Mouse (Mus musculus) ES-Bruce4 (cell line): ENCODE data around the gene Hoxd10. TPM values are rescaled to one million over a fixed set of nuclear protein-coding genes. Genes with fewer than 3 reads are reported as not detected.

Source experiments
- H3K27ac ChIP-seq: 2 replicates; pipeline ENCODE4 v1.5.1; 2012; ENCODE audit warnings: low read length, inconsistent platforms; ENCODE audit not compliant: insufficient read depth
- H3K27me3 ChIP-seq: 2 replicates; pipeline ENCODE4 v1.6.1; 2012; ENCODE audit warnings: mild to moderate bottlenecking, low read length, inconsistent platforms; ENCODE audit not compliant: control insufficient read depth, poor library complexity, insufficient read depth, severe bottlenecking
- H3K36me3 ChIP-seq: 2 replicates; pipeline ENCODE4 v1.6.1; 2012; ENCODE audit warnings: inconsistent platforms, mild to moderate bottlenecking, low read length, moderate library complexity; ENCODE audit not compliant: control insufficient read depth, poor library complexity, insufficient read depth, severe bottlenecking
- H3K4me1 ChIP-seq: one replicate; pipeline ENCODE4 v1.8.1; 2011; ENCODE audit warnings: low read length; ENCODE audit not compliant: control insufficient read depth, insufficient read depth
- H3K4me3 ChIP-seq: 2 replicates; pipeline ENCODE4 v1.5.1; 2011; ENCODE audit warnings: low read depth, mild to moderate bottlenecking, low read length
- H3K9ac ChIP-seq: 2 replicates; pipeline ENCODE4 v1.6.1; 2012; ENCODE audit warnings: low read depth, mild to moderate bottlenecking, inconsistent platforms; ENCODE audit not compliant: poor library complexity, severe bottlenecking
- H3K9me3 ChIP-seq: replicated peaks from 2 replicates; pipeline ENCODE4 v1.6.1; 2012; ENCODE audit warnings: mild to moderate bottlenecking, low read length, inconsistent platforms; ENCODE audit not compliant: control insufficient read depth, poor library complexity, insufficient read depth, severe bottlenecking
- CTCF ChIP-seq: IDR thresholded peaks from one replicate; pipeline ENCODE4 v1.8.1; 2011; ENCODE audit warnings: low read depth, low read length
- EP300 ChIP-seq: IDR thresholded peaks from 2 replicates; pipeline ENCODE4 v1.6.1; 2011; ENCODE audit warnings: low read depth, low read length; ENCODE audit not compliant: insufficient read depth
- POLR2A ChIP-seq: IDR thresholded peaks from one replicate; pipeline ENCODE4 v1.8.1; 2011; ENCODE audit warnings: low read length; ENCODE audit not compliant: insufficient read depth
- polyA plus RNA-seq: library from polyadenylated mRNA; stranded (reverse); fragments of >200 nt; gene quantifications from 2 replicates; pipeline ENCODE4 v1.2.4, GENCODE M21; 2011; ENCODE audit warnings: low read depth; ENCODE audit not compliant: missing spikeins, insufficient read depth, insufficient read length

The Hoxd10 gene
- polyA plus RNA-seq, 1 experiment: not detected

DNA sequence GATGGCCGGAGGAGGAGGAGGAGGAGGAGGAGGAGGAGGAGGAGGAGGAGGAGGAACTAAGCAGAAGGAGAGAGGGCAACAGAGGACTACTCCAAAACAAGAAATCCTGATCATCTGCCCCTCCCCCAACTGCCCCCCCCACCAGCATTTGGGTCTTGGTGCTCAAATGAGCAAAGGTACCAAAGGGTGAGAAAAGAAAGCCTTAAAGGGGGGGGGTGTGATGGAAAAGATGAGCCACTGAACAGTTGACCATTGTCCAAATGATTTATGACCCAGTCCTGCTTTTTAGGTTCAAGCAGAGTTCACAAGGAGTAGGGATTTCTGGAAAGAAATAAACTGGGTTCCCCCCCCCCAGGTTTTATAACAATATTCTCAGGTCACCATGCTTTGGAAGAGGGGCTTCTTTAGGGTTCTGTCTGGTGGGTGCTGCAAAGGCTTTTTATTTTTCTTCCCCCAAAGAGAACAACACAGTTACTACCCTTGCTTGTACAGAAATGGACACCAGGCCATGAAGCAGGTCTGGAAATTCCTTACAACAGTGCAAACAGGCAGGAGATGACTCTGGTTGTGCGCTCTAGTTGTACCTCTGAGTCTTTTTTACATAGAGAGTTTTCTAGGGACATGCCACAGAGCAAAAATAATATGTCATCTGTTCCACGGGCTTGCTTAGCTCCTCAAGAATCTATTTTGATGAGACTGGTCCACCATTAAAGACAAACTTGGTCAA, 49.7 kb downstream of the Hoxd10 start:
- Histone ChIP-seq H3K4me3 (no peak overlapping the region), H3K9ac (no peak overlapping the region), H3K4me1 (no peaks in the 10 kb centered on the region), H3K9me3 (no peaks in the 10 kb centered on the region), H3K36me3 (no peaks in the 10 kb centered on the region), H3K27ac (no peak overlapping the region), H3K27me3 (peaks cover 47% of the 10 kb centered on the region)
- TF ChIP-seq POLR2A (no peak), EP300 (no peak), CTCF (no peak)

GRCm38 (mm10) chr2:74741979-74742277, 50.2 kb downstream of the Hoxd10 start:
- H3K4me1 ChIP-seq: no peaks in the 10 kb centered on the region
- H3K36me3 ChIP-seq: no peaks in the 10 kb centered on the region
- no peak overlapping the region for H3K9ac ChIP-seq
- no peak overlapping the region for H3K27ac ChIP-seq
- no peak overlapping the region for H3K4me3 ChIP-seq
- no peaks in the 10 kb centered on the region for H3K9me3 ChIP-seq
- TF ChIP-seq POLR2A: no peak
- H3K27me3 ChIP-seq: peaks cover 44% of the 10 kb centered on the region

Other genes with a start within 250 kb of the Hoxd10 start
- 38.9 and 41.4 TPM in 2 replicates for gene Lnpk, start 112.5 kb upstream of the Hoxd10 start, polyA plus RNA-seq
- gene Evx2, start 32.4 kb upstream of the Hoxd10 start, polyA plus RNA-seq: not detected in 2 replicates
- not detected in 2 replicates for gene Hoxd13, start 23.6 kb upstream of the Hoxd10 start, polyA plus RNA-seq
- gene Hoxd12, start 16.9 kb upstream of the Hoxd10 start, polyA plus RNA-seq: not detected in 2 replicates
- not detected in 2 replicates for gene Hoxd11, start 12.4 kb upstream of the Hoxd10 start, polyA plus RNA-seq
- gene Hoxd9, start 5.8 kb downstream of the Hoxd10 start, polyA plus RNA-seq: 0.52 and 0.75 TPM in 2 replicates
- gene Hoxd8, start 12.7 kb downstream of the Hoxd10 start, polyA plus RNA-seq: 0.76 and 2.1 TPM in 2 replicates
- gene Hoxd3, start 20.0 kb downstream of the Hoxd10 start, polyA plus RNA-seq: not detected in 2 replicates
- 0.40 TPM in 1 of 2 replicates, not detected in the other for gene Hoxd4, start 20.0 kb downstream of the Hoxd10 start, polyA plus RNA-seq
- gene Gm28230, start 34.8 kb downstream of the Hoxd10 start, polyA plus RNA-seq: not detected in 2 replicates
- not detected in 2 replicates for gene Hoxd1, start 71.1 kb downstream of the Hoxd10 start, polyA plus RNA-seq
- gene Mtx2, start 133.9 kb downstream of the Hoxd10 start, polyA plus RNA-seq: 53.8 and 58.0 TPM in 2 replicates